Mouse (Mus musculus): ENCODE results near the gene Dock2.

GRCm38 (mm10) chr11:34771221-34771986 is 12.3 kb downstream of the Dock2 start:
- no peak for TF ChIP-seq EP300 (IDR thresholded peaks at IDR 0.05; ENCODE audit: low read depth in 1 of 2, low read length in 2 of 2)
- TF ChIP-seq CTCF (IDR thresholded peaks at IDR 0.05 in 2 of 3, conservative IDR thresholded peaks at IDR 0.05 in 1 of 3; ENCODE audit: control insufficient read depth in 1 of 3, insufficient read depth in 1 of 3, low read depth in 2 of 3, low read length in 3 of 3, poor library complexity in 1 of 3, severe bottlenecking in 1 of 3) = no peak
- TF ChIP-seq ELF1 (IDR thresholded peaks at IDR 0.05; ENCODE audit: low read depth, low read length) = no peak
- TF ChIP-seq MAX (IDR thresholded peaks at IDR 0.05; ENCODE audit: low read length) = no peak
- no peak for TF ChIP-seq MEF2A (IDR thresholded peaks at IDR 0.05; ENCODE audit: extremely low read depth, insufficient replicate concordance, low read depth, low read length, poor library complexity, severe bottlenecking)
- no peak for TF ChIP-seq HCFC1 (IDR thresholded peaks at IDR 0.05; ENCODE audit: low read depth, low read length)
- no peak for TF ChIP-seq NELFE (IDR thresholded peaks at IDR 0.05; ENCODE audit: low read depth, low read length)
- no peak for TF ChIP-seq POLR2AphosphoS2 (IDR thresholded peaks at IDR 0.05; ENCODE audit: low read length)
- TF ChIP-seq MAFK (IDR thresholded peaks at IDR 0.05; ENCODE audit: borderline replicate concordance, low read depth, low read length) = no peak
- no peak for TF ChIP-seq TAL1 (IDR thresholded peaks at IDR 0.05; ENCODE audit: low read length)
- TF ChIP-seq POLR2A (IDR thresholded peaks at IDR 0.05; ENCODE audit: control insufficient read depth in 1 of 2, insufficient read depth in 1 of 2, low read depth in 1 of 2, low read length in 2 of 2, poor library complexity in 1 of 2) = no peak
- TF ChIP-seq RCOR1 (IDR thresholded peaks at IDR 0.05; ENCODE audit: low read depth, low read length) = peak; percentile 51; the same call in 1 of the 2 replicates
- no peak for TF ChIP-seq ETS1 (IDR thresholded peaks at IDR 0.05; ENCODE audit: low read depth, low read length)

All from MEL (cell line).